Mouse (Mus musculus): ENCODE measurements around the gene Rimklb. TPM values are rescaled to one million over a fixed set of nuclear protein-coding genes. Genes with fewer than 3 reads are reported as not detected.

Gene Rimklb
- polyA plus RNA-seq, 1 experiment from 2014 or later: 27.6 TPM

- WGBS: 93% methylated on average over 8 of the region's 8 CpGs
- ATAC-seq (ENCODE audit: insufficient number of reproducible peaks, insufficient read depth, low FRiP score, low TSS enrichment, low read depth): no peak
- no peak overlapping the region for H3K27ac ChIP-seq
These were observed 87.3 kb downstream of the Rimklb start for GRCm38 (mm10) chr6:122411281-122411680.

DNA sequence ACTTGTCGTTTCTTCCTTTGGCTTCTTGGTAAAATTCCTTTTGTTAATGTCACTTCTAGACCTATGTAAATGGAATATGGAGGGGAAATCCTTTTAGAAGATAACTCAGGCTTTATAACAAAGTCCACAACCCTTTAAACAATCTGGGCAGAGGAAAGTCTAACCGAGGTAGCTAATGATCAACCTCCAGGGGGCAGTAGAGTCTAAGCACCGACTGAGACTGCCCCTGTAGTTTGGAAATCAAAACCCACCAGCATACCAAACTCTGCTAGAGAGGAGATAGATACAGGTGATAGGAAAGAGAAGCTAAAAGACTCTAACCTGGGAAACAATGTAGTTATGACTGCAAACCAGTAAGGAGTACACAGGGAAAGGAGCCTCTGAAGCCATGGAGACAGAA lies 96.3 kb downstream of the Rimklb start:
- Histone ChIP-seq H3K36me3 (no peaks in the 10 kb centered on the region), H3K4me2 (no peak overlapping the region), H3K9me3 (no peaks in the 10 kb centered on the region), H3K27me3 (no peaks in the 10 kb centered on the region), H3K27ac (no peak overlapping the region), H3K4me3 (no peak overlapping the region), H3K9ac (no peak overlapping the region), H3K4me1 (no peaks in the 10 kb centered on the region)
- WGBS: 10% methylated on average over 3 of the region's 3 CpGs
- no peak for ATAC-seq (ENCODE audit: insufficient number of reproducible peaks, insufficient read depth, low FRiP score, low TSS enrichment, low read depth)

More at GRCm38 (mm10) chr6:122411281-122411680, 87.3 kb downstream of the Rimklb start:
- no peak overlapping the region for H3K9ac ChIP-seq
- H3K4me3 ChIP-seq: no peak overlapping the region
- H3K4me2 ChIP-seq: no peak overlapping the region
- H3K36me3 ChIP-seq: no peaks in the 10 kb centered on the region
- no peaks in the 10 kb centered on the region for H3K9me3 ChIP-seq
- no peaks in the 10 kb centered on the region; the same call in 1 of the 2 replicates for H3K27me3 ChIP-seq
- peaks cover 9% of the 10 kb centered on the region for H3K4me1 ChIP-seq

GRCm38 (mm10) chr6:122400263-122400662 lies 98.3 kb downstream of the Rimklb start:
- H3K27ac ChIP-seq: no peak overlapping the region
- no peak overlapping the region for H3K4me3 ChIP-seq
- H3K4me1 ChIP-seq: no peaks in the 10 kb centered on the region
- no peak overlapping the region for H3K9ac ChIP-seq
- 71% methylated on average over 9 of the region's 9 CpGs for WGBS
- no peaks in the 10 kb centered on the region for H3K36me3 ChIP-seq
- H3K27me3 ChIP-seq: no peaks in the 10 kb centered on the region
- ATAC-seq (ENCODE audit: insufficient number of reproducible peaks, insufficient read depth, low FRiP score, low TSS enrichment, low read depth): no peak
- H3K4me2 ChIP-seq: no peak overlapping the region
- peaks cover 4% of the 10 kb centered on the region; the same call in 1 of the 2 replicates for H3K9me3 ChIP-seq

Other genes with a start within 250 kb of the Rimklb start
- not detected in 2 replicates for gene Klrg1, start 215.9 kb downstream of the Rimklb start, polyA plus RNA-seq (2015; fragmentation: Nextera tagmentation; extraction: Ambion mirVana)
- gene M6pr, start 190.0 kb downstream of the Rimklb start, polyA plus RNA-seq (2015; fragmentation: Nextera tagmentation; extraction: Ambion mirVana): 75.7 and 76.7 TPM in 2 replicates
- gene Phc1, start 158.2 kb downstream of the Rimklb start, polyA plus RNA-seq (2015; fragmentation: Nextera tagmentation; extraction: Ambion mirVana): 24.5 and 25.8 TPM in 2 replicates
- 1.7 and 2.0 TPM in 2 replicates for gene Mfap5, start 7.1 kb upstream of the Rimklb start, polyA plus RNA-seq (2015; fragmentation: Nextera tagmentation; extraction: Ambion mirVana)
- 0.11 TPM in 1 of 2 replicates, not detected in the other for gene Aicda, start 55.0 kb upstream of the Rimklb start, polyA plus RNA-seq (2015; fragmentation: Nextera tagmentation; extraction: Ambion mirVana)
- 2.5 and 3.2 TPM in 2 replicates for gene Apobec1, start 103.7 kb upstream of the Rimklb start, polyA plus RNA-seq (2015; fragmentation: Nextera tagmentation; extraction: Ambion mirVana)
- gene Gdf3, start 111.3 kb upstream of the Rimklb start, polyA plus RNA-seq (2015; fragmentation: Nextera tagmentation; extraction: Ambion mirVana): 0.17 TPM in 1 of 2 replicates, not detected in the other
- gene Dppa3, start 127.6 kb upstream of the Rimklb start, polyA plus RNA-seq (2015; fragmentation: Nextera tagmentation; extraction: Ambion mirVana): not detected in 2 replicates
- gene Nanog, start 208.7 kb upstream of the Rimklb start, polyA plus RNA-seq (2015; fragmentation: Nextera tagmentation; extraction: Ambion mirVana): 0.27 and 0.51 TPM in 2 replicates

Data from embryonic facial prominence, embryonic 13.5 days (tissue).